Mouse (Mus musculus): ENCODE measurements around the gene Sod1. TPM values are rescaled to one million over a fixed set of nuclear protein-coding genes. Genes with fewer than 3 reads are reported as not detected.

The Sod1 gene
- polyA plus RNA-seq, 1 experiment from 2014 or later = 1,024 TPM

DNA sequence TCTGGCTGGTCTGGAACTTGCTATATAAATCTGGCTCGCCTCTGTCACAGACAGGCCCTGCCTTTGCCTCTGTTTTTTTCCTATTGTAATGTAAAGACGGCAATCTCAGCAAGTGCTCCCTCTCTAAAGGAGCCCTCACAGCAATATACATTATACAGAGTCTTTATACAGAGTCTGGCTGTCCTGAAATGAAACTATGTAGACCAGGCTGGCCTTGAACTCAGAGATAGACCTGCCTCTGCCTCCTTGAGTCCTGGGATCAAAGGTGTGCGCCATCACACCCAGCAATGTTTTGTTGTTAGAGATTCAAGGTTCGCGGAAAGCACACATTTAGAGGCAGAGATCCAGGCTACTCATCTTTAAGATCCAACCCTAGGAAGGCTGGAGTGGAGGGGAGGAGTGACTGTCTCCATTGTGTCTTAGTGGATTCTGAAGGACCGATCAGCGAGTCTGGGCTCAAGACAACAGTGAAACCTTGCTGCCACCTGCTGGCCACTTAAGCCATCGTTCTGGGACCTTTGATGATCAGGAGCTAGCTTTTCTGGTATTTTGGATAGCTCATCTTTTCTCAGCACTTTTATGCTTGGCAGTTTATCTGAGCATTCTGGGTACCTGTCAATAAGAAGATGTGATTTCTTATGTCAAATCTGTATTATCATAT is 34.5 kb upstream of the Sod1 start:
- ATAC-seq (ENCODE audit: low read depth) = peak; percentile 86
- Histone ChIP-seq H3K4me3 (ENCODE audit: low read depth, low read length) (no peak overlapping the region), H3K9ac (replicated peaks; ENCODE audit: low read depth, low read length) (no peak overlapping the region), H3K4me2 (ENCODE audit: low read depth, low read length) (no peak overlapping the region), H3K9me3 (ENCODE audit: control insufficient read depth, low read length) (no peaks in the 10 kb centered on the region), H3K36me3 (ENCODE audit: control insufficient read depth, insufficient read depth, low read length) (no peaks in the 10 kb centered on the region), H3K27me3 (ENCODE audit: control insufficient read depth, insufficient read depth, low read length) (no peaks in the 10 kb centered on the region), H3K27ac (ENCODE audit: low read depth, low read length) (no peak overlapping the region), H3K4me1 (ENCODE audit: control insufficient read depth, insufficient read depth, low read length) (no peaks in the 10 kb centered on the region)
- 38% methylated on average over 8 of the region's 8 CpGs for WGBS

GRCm38 (mm10) chr16:90187453-90187852 is 33.1 kb upstream of the Sod1 start:
- Histone ChIP-seq H3K27me3 (ENCODE audit: control insufficient read depth, insufficient read depth, low read length) (no peaks in the 10 kb centered on the region), H3K27ac (ENCODE audit: low read depth, low read length) (no peak overlapping the region), H3K4me2 (ENCODE audit: low read depth, low read length) (no peak overlapping the region), H3K4me3 (ENCODE audit: low read depth, low read length) (no peak overlapping the region), H3K4me1 (ENCODE audit: control insufficient read depth, insufficient read depth, low read length) (no peaks in the 10 kb centered on the region), H3K9ac (replicated peaks; ENCODE audit: low read depth, low read length) (no peak overlapping the region), H3K9me3 (ENCODE audit: control insufficient read depth, low read length) (no peaks in the 10 kb centered on the region), H3K36me3 (ENCODE audit: control insufficient read depth, insufficient read depth, low read length) (no peaks in the 10 kb centered on the region)
- ATAC-seq (ENCODE audit: low read depth) = no peak
- WGBS = 27% methylated on average over 13 of the region's 13 CpGs

DNA sequence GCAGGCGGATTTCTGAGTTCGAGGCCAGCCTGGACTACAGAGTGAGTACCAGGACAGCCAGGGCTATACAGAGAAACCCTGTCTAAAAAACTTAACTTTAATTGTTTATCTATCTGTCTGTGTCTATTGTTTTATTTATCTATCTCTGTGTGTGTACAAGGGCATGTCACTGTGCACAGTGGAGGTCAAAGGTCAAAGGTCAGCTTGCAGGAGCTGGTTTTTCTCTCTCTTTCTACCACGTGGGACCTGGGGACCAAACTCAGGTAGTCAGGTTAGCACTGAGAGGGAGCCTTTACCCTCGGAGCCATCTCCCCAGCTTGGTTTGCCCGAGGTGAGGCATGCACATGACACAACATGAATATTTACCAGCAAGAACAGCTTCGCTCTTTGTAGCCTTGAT is 29.3 kb upstream of the Sod1 start:
- Histone ChIP-seq H3K36me3 (ENCODE audit: control insufficient read depth, insufficient read depth, low read length) (no peaks in the 10 kb centered on the region), H3K27me3 (ENCODE audit: control insufficient read depth, insufficient read depth, low read length) (no peaks in the 10 kb centered on the region), H3K4me1 (ENCODE audit: control insufficient read depth, insufficient read depth, low read length) (no peaks in the 10 kb centered on the region), H3K9me3 (ENCODE audit: control insufficient read depth, low read length) (no peaks in the 10 kb centered on the region), H3K27ac (ENCODE audit: low read depth, low read length) (no peak overlapping the region), H3K4me2 (ENCODE audit: low read depth, low read length) (no peak overlapping the region), H3K4me3 (ENCODE audit: low read depth, low read length) (no peak overlapping the region), H3K9ac (replicated peaks; ENCODE audit: low read depth, low read length) (no peak overlapping the region)
- no peak for ATAC-seq (ENCODE audit: low read depth)
- 81% methylated on average over 6 of the region's 6 CpGs for WGBS

DNA sequence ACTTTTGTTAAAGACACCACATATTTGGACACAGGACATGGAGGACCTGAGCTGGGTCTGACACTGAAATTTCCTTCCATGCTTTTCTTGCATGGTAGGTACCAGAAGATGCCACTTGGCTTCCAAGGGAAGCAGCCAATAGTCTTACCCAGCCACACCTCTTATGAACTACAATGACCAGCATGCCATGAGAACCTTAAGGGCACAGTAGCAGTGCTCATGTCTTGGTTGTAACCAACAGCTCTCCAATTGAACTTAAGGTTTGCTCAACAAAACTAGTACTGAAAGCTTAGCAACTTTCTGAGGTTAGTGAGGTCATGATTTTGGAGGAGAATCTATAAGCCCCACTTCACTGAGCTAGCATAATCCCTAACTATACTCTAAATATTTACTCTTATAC is 26.8 kb upstream of the Sod1 start:
- no peak overlapping the region for H3K4me2 ChIP-seq (ENCODE audit: low read depth, low read length)
- ATAC-seq (ENCODE audit: low read depth) = no peak
- no peak overlapping the region for H3K4me3 ChIP-seq (ENCODE audit: low read depth, low read length)
- no peaks in the 10 kb centered on the region for H3K27me3 ChIP-seq (ENCODE audit: control insufficient read depth, insufficient read depth, low read length)
- H3K36me3 ChIP-seq (ENCODE audit: control insufficient read depth, insufficient read depth, low read length) = no peaks in the 10 kb centered on the region
- H3K9ac ChIP-seq (replicated peaks; ENCODE audit: low read depth, low read length) = no peak overlapping the region
- no peak overlapping the region for H3K27ac ChIP-seq (ENCODE audit: low read depth, low read length)
- no peaks in the 10 kb centered on the region for H3K4me1 ChIP-seq (ENCODE audit: control insufficient read depth, insufficient read depth, low read length)
- no peaks in the 10 kb centered on the region for H3K9me3 ChIP-seq (ENCODE audit: control insufficient read depth, low read length)

GRCm38 (mm10) chr16:90196688-90197240 is 23.8 kb upstream of the Sod1 start:
- no peaks in the 10 kb centered on the region for H3K27me3 ChIP-seq (ENCODE audit: control insufficient read depth, insufficient read depth, low read length)
- no peak; the same call in 1 of the 2 replicates for ATAC-seq (ENCODE audit: low read depth)

GRCm38 (mm10) chr16:90197337-90197973 is 23.1 kb upstream of the Sod1 start:
- Histone ChIP-seq H3K4me3 (ENCODE audit: low read depth, low read length) (peak overlapping the region; percentile 26), H3K9ac (replicated peaks; ENCODE audit: low read depth, low read length) (peak overlapping the region; percentile 39), H3K27me3 (ENCODE audit: control insufficient read depth, insufficient read depth, low read length) (no peaks in the 10 kb centered on the region), H3K9me3 (ENCODE audit: control insufficient read depth, low read length) (no peaks in the 10 kb centered on the region), H3K4me1 (ENCODE audit: control insufficient read depth, insufficient read depth, low read length) (no peaks in the 10 kb centered on the region), H3K27ac (ENCODE audit: low read depth, low read length) (no peak overlapping the region), H3K36me3 (ENCODE audit: control insufficient read depth, insufficient read depth, low read length) (no peaks in the 10 kb centered on the region), H3K4me2 (ENCODE audit: low read depth, low read length) (peak overlapping the region; percentile 51)
- 4% methylated on average over 22 of the region's 22 CpGs for WGBS
- peak; percentile 92 for ATAC-seq (ENCODE audit: low read depth)

More at GRCm38 (mm10) chr16:90196688-90197240, 23.8 kb upstream of the Sod1 start:
- Histone ChIP-seq H3K9me3 (ENCODE audit: control insufficient read depth, low read length) (no peaks in the 10 kb centered on the region), H3K4me1 (ENCODE audit: control insufficient read depth, insufficient read depth, low read length) (no peaks in the 10 kb centered on the region), H3K9ac (replicated peaks; ENCODE audit: low read depth, low read length) (no peak overlapping the region), H3K4me2 (ENCODE audit: low read depth, low read length) (no peak overlapping the region), H3K36me3 (ENCODE audit: control insufficient read depth, insufficient read depth, low read length) (no peaks in the 10 kb centered on the region), H3K27ac (ENCODE audit: low read depth, low read length) (no peak overlapping the region), H3K4me3 (ENCODE audit: low read depth, low read length) (no peak overlapping the region)
- 84% methylated on average over 7 of the region's 7 CpGs for WGBS

- H3K9ac ChIP-seq (replicated peaks; ENCODE audit: low read depth, low read length) = no peak overlapping the region
- no peaks in the 10 kb centered on the region for H3K27me3 ChIP-seq (ENCODE audit: control insufficient read depth, insufficient read depth, low read length)
- no peaks in the 10 kb centered on the region for H3K9me3 ChIP-seq (ENCODE audit: control insufficient read depth, low read length)
- ATAC-seq (ENCODE audit: low read depth) = no peak
- no peak overlapping the region for H3K4me2 ChIP-seq (ENCODE audit: low read depth, low read length)
- 92% methylated on average over 6 of the region's 6 CpGs for WGBS
- no peak overlapping the region for H3K4me3 ChIP-seq (ENCODE audit: low read depth, low read length)
- H3K4me1 ChIP-seq (ENCODE audit: control insufficient read depth, insufficient read depth, low read length) = no peaks in the 10 kb centered on the region
- no peak overlapping the region for H3K27ac ChIP-seq (ENCODE audit: low read depth, low read length)
- H3K36me3 ChIP-seq (ENCODE audit: control insufficient read depth, insufficient read depth, low read length) = no peaks in the 10 kb centered on the region
These were observed 21.9 kb upstream of the Sod1 start for GRCm38 (mm10) chr16:90198626-90199025.

GRCm38 (mm10) chr16:90199174-90199573 is 21.4 kb upstream of the Sod1 start:
- no peaks in the 10 kb centered on the region for H3K9me3 ChIP-seq (ENCODE audit: control insufficient read depth, low read length)
- H3K36me3 ChIP-seq (ENCODE audit: control insufficient read depth, insufficient read depth, low read length) = no peaks in the 10 kb centered on the region
- H3K27me3 ChIP-seq (ENCODE audit: control insufficient read depth, insufficient read depth, low read length) = no peaks in the 10 kb centered on the region
- H3K27ac ChIP-seq (ENCODE audit: low read depth, low read length) = no peak overlapping the region
- no peak overlapping the region for H3K4me2 ChIP-seq (ENCODE audit: low read depth, low read length)
- 92% methylated on average over 10 of the region's 10 CpGs for WGBS
- H3K4me1 ChIP-seq (ENCODE audit: control insufficient read depth, insufficient read depth, low read length) = no peaks in the 10 kb centered on the region
- no peak for ATAC-seq (ENCODE audit: low read depth)
- no peak overlapping the region for H3K9ac ChIP-seq (replicated peaks; ENCODE audit: low read depth, low read length)
- no peak overlapping the region for H3K4me3 ChIP-seq (ENCODE audit: low read depth, low read length)

GRCm38 (mm10) chr16:90202140-90202539 is 18.4 kb upstream of the Sod1 start:
- 80% methylated on average over 19 of the region's 19 CpGs for WGBS

More at GRCm38 (mm10) chr16:90202140-90202539, 18.4 kb upstream of the Sod1 start:
- no peaks in the 10 kb centered on the region for H3K36me3 ChIP-seq (ENCODE audit: control insufficient read depth, insufficient read depth, low read length)
- no peak overlapping the region for H3K4me2 ChIP-seq (ENCODE audit: low read depth, low read length)
- no peak overlapping the region for H3K9ac ChIP-seq (replicated peaks; ENCODE audit: low read depth, low read length)
- no peaks in the 10 kb centered on the region for H3K9me3 ChIP-seq (ENCODE audit: control insufficient read depth, low read length)
- H3K27ac ChIP-seq (ENCODE audit: low read depth, low read length) = no peak overlapping the region
- no peak for ATAC-seq (ENCODE audit: low read depth)
- no peaks in the 10 kb centered on the region for H3K4me1 ChIP-seq (ENCODE audit: control insufficient read depth, insufficient read depth, low read length)
- H3K4me3 ChIP-seq (ENCODE audit: low read depth, low read length) = no peak overlapping the region
- no peaks in the 10 kb centered on the region for H3K27me3 ChIP-seq (ENCODE audit: control insufficient read depth, insufficient read depth, low read length)

All from neural tube, embryonic 14.5 days (tissue).